Mouse (Mus musculus) CH12.LX (cell line): Measurements from ENCODE around the gene Rcan1. TPM values are rescaled to one million over a fixed set of nuclear protein-coding genes. Genes with fewer than 3 reads are reported as not detected.
A peak's percentile ranks its signal among the peaks of the same experiment; 100 is the strongest.

ENCODE experiments used
- DNase-seq: peaks from one replicate; pipeline ENCODE4 v3.0.0-alpha.2; 2013; ENCODE audit errors: extremely low read depth
- H3K27ac ChIP-seq: 2 replicates; pipeline ENCODE4 v1.5.1; 2012; ENCODE audit warnings: low read depth, mild to moderate bottlenecking, control low read depth, moderate library complexity; ENCODE audit not compliant: insufficient read depth
- H3K27me3 ChIP-seq: replicated peaks from 2 replicates; pipeline ENCODE3; 2012; ENCODE audit warnings: inconsistent platforms
- H3K36me3 ChIP-seq, 2 experiments: replicated peaks in 1 of 2; 2 replicates each; pipeline versions ENCODE3 to v1.6.1; 2012; ENCODE audit warnings: inconsistent platforms in 1 of 2, low read length in 1 of 2, mild to moderate bottlenecking in 1 of 2, mixed read lengths in 1 of 2, moderate library complexity in 1 of 2; ENCODE audit not compliant: control insufficient read depth in 1 of 2, insufficient read depth in 1 of 2
- H3K4me1 ChIP-seq, 2 experiments: 2 replicates each; pipeline ENCODE4 v1.6.1; 2012; ENCODE audit warnings: inconsistent platforms in 1 of 2, moderate library complexity in 1 of 2; ENCODE audit not compliant: insufficient read depth in 2 of 2, control insufficient read depth in 1 of 2
- H3K4me2 ChIP-seq: 2 replicates; pipeline ENCODE4 v1.6.1; 2012; ENCODE audit warnings: low read depth, mild to moderate bottlenecking, control low read depth; ENCODE audit not compliant: poor library complexity, insufficient read depth, severe bottlenecking
- H3K4me3 ChIP-seq, 3 experiments: fragments of 150-350 bp in 1 of 3; sonication (generic) in 1 of 3; replicated peaks in 1 of 3; 2 replicates each; pipeline versions ENCODE3 to v1.5.1; 2011 to 2012; ENCODE audit warnings: low read depth in 2 of 3, low read length in 2 of 3, mild to moderate bottlenecking in 2 of 3, moderate library complexity in 2 of 3, control low read depth in 1 of 3, improper control_type of control experiment in 1 of 3, inconsistent platforms in 1 of 3, mixed read lengths in 1 of 3; ENCODE audit not compliant: poor library complexity in 1 of 3
- H3K79me2 ChIP-seq: replicated peaks from 2 replicates; pipeline ENCODE4 v1.6.1; 2012; ENCODE audit warnings: mild to moderate bottlenecking, moderate library complexity; ENCODE audit not compliant: control insufficient read depth, poor library complexity, insufficient read depth, severe bottlenecking; ENCODE audit errors: extremely low read depth
- H3K9ac ChIP-seq: 2 replicates; pipeline ENCODE4 v1.6.1; 2012; ENCODE audit warnings: low read depth, mild to moderate bottlenecking, control low read depth, moderate library complexity; ENCODE audit not compliant: insufficient read depth
- H3K9me3 ChIP-seq: replicated peaks from 2 replicates; pipeline ENCODE3; 2012; ENCODE audit warnings: low read length, inconsistent platforms, mixed read lengths
- CHD1 ChIP-seq: IDR thresholded peaks from 2 replicates; pipeline ENCODE4 v1.6.1; 2012; ENCODE audit warnings: low read depth, low read length, improper control_type of control experiment, inconsistent platforms
- E2F4 ChIP-seq: IDR thresholded peaks from 2 replicates; pipeline ENCODE4 v1.6.1; 2011; ENCODE audit warnings: low read depth, low read length, improper control_type of control experiment; ENCODE audit not compliant: insufficient replicate concordance
- HCFC1 ChIP-seq: IDR thresholded peaks from 2 replicates; pipeline ENCODE4 v1.6.1; 2012; ENCODE audit warnings: low read depth, mild to moderate bottlenecking, inconsistent platforms, low read length, improper control_type of control experiment
- JUN ChIP-seq: IDR thresholded peaks from 2 replicates; pipeline ENCODE4 v1.6.1; 2011; ENCODE audit warnings: low read depth, mild to moderate bottlenecking, low read length, improper control_type of control experiment, moderate library complexity; ENCODE audit not compliant: insufficient read depth
- MAFK ChIP-seq: IDR thresholded peaks from 2 replicates; pipeline ENCODE4 v1.6.1; 2011; ENCODE audit warnings: low read length, improper control_type of control experiment; ENCODE audit not compliant: insufficient replicate concordance
- MXI1 ChIP-seq: IDR thresholded peaks from 2 replicates; pipeline ENCODE4 v1.6.1; 2011; ENCODE audit warnings: mild to moderate bottlenecking, low read depth, low read length, improper control_type of control experiment
- NRF1 ChIP-seq: IDR thresholded peaks from 2 replicates; pipeline ENCODE4 v1.6.1; 2014; ENCODE audit warnings: low read depth, mild to moderate bottlenecking, inconsistent platforms, low read length, improper control_type of control experiment, moderate library complexity
- PAX5 ChIP-seq: IDR thresholded peaks from 2 replicates; pipeline ENCODE4 v1.6.1; 2012; ENCODE audit warnings: low read length, inconsistent platforms, mixed read lengths
- POLR2A ChIP-seq: IDR thresholded peaks from 2 replicates; pipeline ENCODE4 v1.6.1; 2011; ENCODE audit warnings: low read depth, mild to moderate bottlenecking, improper control_type of control experiment, low read length
- POLR2AphosphoS2 ChIP-seq: IDR thresholded peaks from 2 replicates; pipeline ENCODE4 v1.6.1; 2011; ENCODE audit warnings: low read depth, low read length, improper control_type of control experiment
- TCF12 ChIP-seq: IDR thresholded peaks from 2 replicates; pipeline ENCODE4 v1.6.1; 2014; ENCODE audit warnings: low read depth, mild to moderate bottlenecking, inconsistent platforms, low read length, improper control_type of control experiment
- UBTF ChIP-seq: IDR thresholded peaks from 2 replicates; pipeline ENCODE4 v1.6.1; 2012; ENCODE audit warnings: low read depth, mild to moderate bottlenecking, inconsistent platforms, low read length, improper control_type of control experiment, moderate library complexity
- USF2 ChIP-seq: conservative IDR thresholded peaks from 2 replicates; pipeline ENCODE4 v1.6.1; 2011; ENCODE audit warnings: low read depth, low read length, improper control_type of control experiment
- ZC3H11A ChIP-seq: IDR thresholded peaks from 2 replicates; pipeline ENCODE4 v1.6.1; 2012; ENCODE audit warnings: low read depth, mild to moderate bottlenecking, inconsistent platforms, low read length, improper control_type of control experiment
- ZMIZ1 ChIP-seq: IDR thresholded peaks from 2 replicates; pipeline ENCODE4 v1.6.1; 2012; ENCODE audit warnings: low read depth, mild to moderate bottlenecking, inconsistent platforms, low read length, improper control_type of control experiment
- dilution Hi-C: fragments of 300-500 bp; cut with MboI; formaldehyde crosslinking; loops from 2 replicates; pipeline ENCODE4 v1.14.3; 2020; ENCODE audit warnings: low sequenced_read_pairs; ENCODE audit not compliant: extremely low pct_unique_long_range_greater_than_20kb, extremely low pct_ligation_motif_present
- in situ Hi-C: fragments of 300-500 bp; cut with MboI; formaldehyde crosslinking; loops from 3 replicates; pipeline ENCODE4 v1.14.3; 2019; ENCODE audit warnings: low sequenced_read_pairs, low pct_ligation_motif_present, low pct_unique_long_range_greater_than_20kb, mixed read lengths
- polyA plus RNA-seq: library from polyadenylated mRNA; unstranded; fragments of >175 nt; gene quantifications from 2 replicates; pipeline ENCODE4 v1.2.1, GENCODE M21; 2012; ENCODE audit warnings: low read depth; ENCODE audit not compliant: insufficient read length
- total RNA-seq, 2 experiments: library from RNA; depleted of rRNA; stranded (reverse); fragments of 300-350 nt in 1 of 2; fragments of >200 nt in 1 of 2; gene quantifications; 2 replicates each; pipeline ENCODE4 v1.2.3; 2012 to 2014

Rcan1 gene
- total and polyA plus RNA-seq, 3 experiments: 10.0 to 15.3 (median 12.4) TPM

GRCm38 (mm10) chr16:92498589-92498981 is 27.9 kb upstream of the Rcan1 start:
- H3K79me2 ChIP-seq: no peaks in the 10 kb centered on the region
- H3K4me2 ChIP-seq: peak overlapping the region; percentile 24
- no peaks in the 10 kb centered on the region for H3K36me3 ChIP-seq
- dilution Hi-C loops (no loop called here), in situ Hi-C loops (no loop called here)
- no peak for DNase-seq
- H3K4me3 ChIP-seq: peak overlapping the region in 2 of 3 experiments; percentile 10 to 39
- TF ChIP-seq NRF1 (peak; percentile 75), POLR2A (no peak)
- peaks cover 9 to 42% of the 10 kb centered on the region in 2 experiments for H3K4me1 ChIP-seq
- peaks cover 9% of the 10 kb centered on the region for H3K9me3 ChIP-seq
- H3K9ac ChIP-seq: 0 out of 2 replicates have a peak overlapping the region, but pooled peaks have one; percentile 1
- H3K27me3 ChIP-seq: no peaks in the 10 kb centered on the region
- H3K27ac ChIP-seq: no peak overlapping the region

GRCm38 (mm10) chr16:92497851-92498588 is 27.4 kb upstream of the Rcan1 start:
- peaks cover 3 to 36% of the 10 kb centered on the region in 2 experiments for H3K4me1 ChIP-seq
- no peaks in the 10 kb centered on the region for H3K36me3 ChIP-seq
- peak overlapping the region in 1 of 3 experiments; percentile 39 for H3K4me3 ChIP-seq
- no peak for DNase-seq
- H3K79me2 ChIP-seq: no peaks in the 10 kb centered on the region
- dilution Hi-C loops (no loop called here), in situ Hi-C loops (no loop called here)
- no peak for TF ChIP-seq JUN
- TF ChIP-seq MXI1: no peak
- TF ChIP-seq UBTF: no peak
- no peak for TF ChIP-seq MAFK
- TF ChIP-seq ZC3H11A: no peak
- no peak for TF ChIP-seq TCF12
- TF ChIP-seq POLR2AphosphoS2: no peak
- no peak for TF ChIP-seq PAX5
- no peak for TF ChIP-seq USF2
- no peak for TF ChIP-seq HCFC1
- TF ChIP-seq ZMIZ1: no peak
- no peak for TF ChIP-seq E2F4
- TF ChIP-seq CHD1: no peak
- H3K9me3 ChIP-seq: peaks cover 9% of the 10 kb centered on the region
- H3K9ac ChIP-seq: no peak overlapping the region
- no peak overlapping the region for H3K27ac ChIP-seq
- peak overlapping the region; percentile 24; the same call in 1 of the 2 replicates for H3K4me2 ChIP-seq
- H3K27me3 ChIP-seq: no peaks in the 10 kb centered on the region
